Mouse (Mus musculus) MEL (cell line): Measurements from ENCODE around the gene Cox6a1. TPM values are rescaled to one million over a fixed set of nuclear protein-coding genes. Genes with fewer than 3 reads are reported as not detected.

Experiments used
- DNase-seq: peaks from one replicate; pipeline ENCODE4 v3.0.0; 2011; ENCODE audit warnings: low read depth, low spot score
- H3K27ac ChIP-seq: 2 replicates; pipeline ENCODE4 v1.5.1; 2012; ENCODE audit warnings: low read depth, mild to moderate bottlenecking, control low read depth, low read length, moderate library complexity; ENCODE audit not compliant: control insufficient read depth
- H3K27me3 ChIP-seq, 2 experiments: fragments of 150-350 bp in 1 of 2; sonication (generic) in 1 of 2; 2 replicates each; pipeline ENCODE4 v1.6.1; 2012; ENCODE audit warnings: low read length in 2 of 2, mild to moderate bottlenecking in 2 of 2, improper control_type of control experiment in 1 of 2, moderate library complexity in 1 of 2; ENCODE audit not compliant: insufficient read depth in 2 of 2, control insufficient read depth in 1 of 2
- H3K36me3 ChIP-seq, 2 experiments: 2 replicates each; pipeline ENCODE4 v1.6.1; 2012 to 2014; ENCODE audit warnings: low read length in 2 of 2, improper control_type of control experiment in 1 of 2, inconsistent platforms in 1 of 2, mild to moderate bottlenecking in 1 of 2; ENCODE audit not compliant: insufficient read depth in 2 of 2, control insufficient read depth in 1 of 2
- H3K4me1 ChIP-seq, 2 experiments: fragments of 150-350 bp in 1 of 2; sonication (generic) in 1 of 2; 2 replicates each; pipeline ENCODE4 v1.6.1; 2012; ENCODE audit warnings: low read length in 2 of 2, improper control_type of control experiment in 1 of 2, mild to moderate bottlenecking in 1 of 2; ENCODE audit not compliant: insufficient read depth in 2 of 2, control insufficient read depth in 1 of 2
- H3K4me3 ChIP-seq, 2 experiments: fragments of 150-350 bp in 1 of 2; sonication (generic) in 1 of 2; 2 replicates each; pipeline ENCODE4 v1.5.1; 2012; ENCODE audit warnings: low read depth in 2 of 2, low read length in 2 of 2, mild to moderate bottlenecking in 2 of 2, moderate library complexity in 2 of 2, control low read depth in 1 of 2, improper control_type of control experiment in 1 of 2; ENCODE audit not compliant: control insufficient read depth in 1 of 2, insufficient read depth in 1 of 2
- H3K79me2 ChIP-seq: 2 replicates; pipeline ENCODE4 v1.6.1; 2012; ENCODE audit warnings: mild to moderate bottlenecking, low read length, moderate library complexity; ENCODE audit not compliant: control insufficient read depth, poor library complexity, insufficient read depth
- H3K9ac ChIP-seq: 2 replicates; pipeline ENCODE4 v1.6.1; 2012; ENCODE audit warnings: low read depth, mild to moderate bottlenecking, control low read depth, low read length, moderate library complexity; ENCODE audit not compliant: control insufficient read depth, poor library complexity, severe bottlenecking
- H3K9me3 ChIP-seq: fragments of 150-350 bp; sonication (generic); replicated peaks from 2 replicates; pipeline ENCODE4 v1.6.1; 2012; ENCODE audit warnings: mild to moderate bottlenecking, low read length, improper control_type of control experiment, moderate library complexity; ENCODE audit not compliant: insufficient read depth
- BHLHE40 ChIP-seq: IDR thresholded peaks from 2 replicates; pipeline ENCODE4 v1.6.1; 2012; ENCODE audit warnings: low read depth, mild to moderate bottlenecking, inconsistent platforms, low read length, improper control_type of control experiment, borderline replicate concordance
- ELF1 ChIP-seq: IDR thresholded peaks from 2 replicates; pipeline ENCODE4 v1.6.1; 2014; ENCODE audit warnings: low read depth, mild to moderate bottlenecking, inconsistent platforms, low read length, improper control_type of control experiment, moderate library complexity
- GABPA ChIP-seq: IDR thresholded peaks from 2 replicates; pipeline ENCODE4 v1.6.1; 2012; ENCODE audit warnings: low read depth, mild to moderate bottlenecking, inconsistent platforms, low read length, improper control_type of control experiment, moderate library complexity
- HCFC1 ChIP-seq: IDR thresholded peaks from 2 replicates; pipeline ENCODE4 v1.6.1; 2012; ENCODE audit warnings: low read depth, mild to moderate bottlenecking, inconsistent platforms, low read length, improper control_type of control experiment, moderate library complexity
- NELFE ChIP-seq: IDR thresholded peaks from 2 replicates; pipeline ENCODE4 v1.6.1; 2011; ENCODE audit warnings: low read depth, low read length, improper control_type of control experiment
- NRF1 ChIP-seq: IDR thresholded peaks from 2 replicates; pipeline ENCODE4 v1.6.1; 2014; ENCODE audit warnings: low read depth, mild to moderate bottlenecking, inconsistent platforms, low read length, improper control_type of control experiment, moderate library complexity; ENCODE audit not compliant: poor library complexity, insufficient read depth, severe bottlenecking
- RCOR1 ChIP-seq: IDR thresholded peaks from 2 replicates; pipeline ENCODE4 v1.6.1; 2012; ENCODE audit warnings: low read depth, mild to moderate bottlenecking, inconsistent platforms, low read length, improper control_type of control experiment
- TCF12 ChIP-seq: IDR thresholded peaks from 2 replicates; pipeline ENCODE4 v1.6.1; 2014; ENCODE audit warnings: low read depth, mild to moderate bottlenecking, inconsistent platforms, low read length, improper control_type of control experiment, moderate library complexity
- UBTF ChIP-seq: IDR thresholded peaks from 2 replicates; pipeline ENCODE4 v1.6.1; 2012; ENCODE audit warnings: low read depth, mild to moderate bottlenecking, inconsistent platforms, low read length, improper control_type of control experiment, moderate library complexity, borderline replicate concordance; ENCODE audit not compliant: insufficient read depth
- ZC3H11A ChIP-seq: IDR thresholded peaks from 2 replicates; pipeline ENCODE4 v1.6.1; 2012; ENCODE audit warnings: low read depth, mild to moderate bottlenecking, inconsistent platforms, low read length, improper control_type of control experiment
- ZKSCAN1 ChIP-seq: IDR thresholded peaks from 2 replicates; pipeline ENCODE4 v1.6.1; 2012; ENCODE audit warnings: low read depth, mild to moderate bottlenecking, inconsistent platforms, low read length, improper control_type of control experiment, moderate library complexity
- polyA plus RNA-seq, 2 experiments: library from polyadenylated mRNA; stranded (reverse) in 1 of 2; unstranded in 1 of 2; fragments of >175 nt in 1 of 2; fragments of >200 nt in 1 of 2; gene quantifications; 2 replicates each; pipeline versions ENCODE4 v1.2.1 to v1.2.4; 2012; ENCODE audit warnings: low replicate concordance in 2 of 2, low read depth in 1 of 2; ENCODE audit not compliant: insufficient read length in 2 of 2, insufficient read depth in 1 of 2, missing spikeins in 1 of 2
- total RNA-seq: library from RNA; depleted of rRNA; stranded (reverse); fragments of 300-350 nt; gene quantifications from 2 replicates; pipeline ENCODE4 v1.2.3, GENCODE M21; 2012

Cox6a1 gene
- total and polyA plus RNA-seq, 3 experiments = 328 to 1,215 (median 749) TPM

- H3K27ac ChIP-seq = no peak overlapping the region
- no peak for DNase-seq
Observed at GRCm38 (mm10) chr5:115364782-115365181, 16.0 kb upstream of the Cox6a1 start.

GRCm38 (mm10) chr5:115362819-115363714 lies 14.3 kb upstream of the Cox6a1 start:
- Histone ChIP-seq H3K9me3 (no peaks in the 10 kb centered on the region), H3K36me3 (peaks cover 0 to 5% of the 10 kb centered on the region in 2 experiments; a peak in 2 of 4 replicates), H3K4me3 (no peak overlapping the region), H3K27ac (no peak overlapping the region), H3K27me3 (no peaks in the 10 kb centered on the region), H3K9ac (no peak overlapping the region), H3K79me2 (peaks cover 2% of the 10 kb centered on the region; the same call in 1 of the 2 replicates), H3K4me1 (peaks cover 2 to 7% of the 10 kb centered on the region in 2 experiments; a peak in 3 of 4 replicates)
- TF ChIP-seq BHLHE40 (no peak), ELF1 (no peak), RCOR1 (no peak), TCF12 (no peak)
- DNase-seq = no peak

More at GRCm38 (mm10) chr5:115364782-115365181, 16.0 kb upstream of the Cox6a1 start:
- Histone ChIP-seq H3K27me3 (no peaks in the 10 kb centered on the region), H3K9me3 (no peaks in the 10 kb centered on the region), H3K36me3 (peaks cover 0 to 3% of the 10 kb centered on the region in 2 experiments; a peak in 2 of 4 replicates), H3K4me1 (peaks cover 0 to 3% of the 10 kb centered on the region in 2 experiments; a peak in 2 of 4 replicates), H3K79me2 (peaks cover 2% of the 10 kb centered on the region; the same call in 1 of the 2 replicates), H3K9ac (no peak overlapping the region), H3K4me3 (no peak overlapping the region)
- TF ChIP-seq HCFC1 (no peak), ZKSCAN1 (no peak)

- Histone ChIP-seq H3K4me1 (peaks cover 2 to 7% of the 10 kb centered on the region in 2 experiments; a peak in 3 of 4 replicates), H3K27ac (no peak overlapping the region), H3K36me3 (peaks cover 0 to 5% of the 10 kb centered on the region in 2 experiments; a peak in 2 of 4 replicates)
- TF ChIP-seq UBTF = no peak
- no peak for TF ChIP-seq NELFE
- no peak for TF ChIP-seq TCF12
- TF ChIP-seq GABPA = no peak
- TF ChIP-seq RCOR1 = no peak
- no peak for TF ChIP-seq ZC3H11A
- TF ChIP-seq NRF1 = no peak
- TF ChIP-seq, all 39 proteins: peak for 0
- Histone ChIP-seq H3K9ac (no peak overlapping the region), H3K79me2 (peaks cover 2% of the 10 kb centered on the region; the same call in 1 of the 2 replicates), H3K9me3 (no peaks in the 10 kb centered on the region), H3K4me3 (no peak overlapping the region), H3K27me3 (no peaks in the 10 kb centered on the region)
- no peak for DNase-seq
Observed at GRCm38 (mm10) chr5:115362216-115362615, 13.4 kb upstream of the Cox6a1 start.
